Mouse (Mus musculus) brain, adult 2 months (tissue): ENCODE results near the gene Vps37b.

ENCODE experiments used
- DNase-seq: peaks from one replicate; pipeline ENCODE4 v3.0.0; 2011; ENCODE audit warnings: low read depth, low spot score

Gene Vps37b

DNA sequence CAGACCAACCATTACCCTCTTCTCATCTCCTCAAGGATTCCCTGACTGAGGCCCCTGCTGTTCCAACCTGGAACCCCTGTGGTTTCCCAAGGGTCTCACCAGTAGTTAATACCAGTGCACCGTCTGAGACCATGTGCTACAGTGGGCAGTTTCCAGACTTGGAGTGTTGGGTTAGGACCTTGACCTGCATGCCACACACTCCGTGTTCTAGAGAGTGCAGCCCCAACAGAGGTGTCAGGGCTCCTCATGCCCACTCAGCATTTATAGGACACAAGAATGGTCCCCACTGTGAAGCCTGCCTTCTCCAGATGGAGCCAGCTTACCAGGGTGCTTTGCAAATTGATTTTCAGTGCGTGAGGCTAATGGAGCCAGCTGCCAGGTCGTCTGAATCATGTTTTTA, 28.7 kb downstream of the Vps37b start:
- no peak for DNase-seq

DNA sequence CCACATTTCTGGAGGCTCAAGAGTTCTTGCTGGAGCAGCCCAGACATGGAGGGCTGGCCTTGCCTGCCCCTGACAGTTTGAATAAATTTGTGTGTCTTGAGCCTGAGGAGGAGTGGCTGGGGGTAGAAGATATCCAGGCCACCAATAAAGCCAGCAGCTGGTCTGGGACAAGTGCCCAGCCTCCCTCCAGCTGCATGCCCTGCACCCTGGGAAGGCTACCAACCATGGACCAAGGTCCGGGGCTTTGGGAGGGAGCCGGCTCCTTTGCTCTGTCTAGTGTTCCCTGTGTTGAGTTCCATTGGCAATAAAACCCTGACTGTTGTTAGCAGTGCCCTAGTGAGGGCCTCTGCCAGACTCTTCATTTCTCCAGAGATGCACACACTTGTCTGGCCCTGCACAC, 29.2 kb downstream of the Vps37b start:
- peak; percentile 74 for DNase-seq

DNA sequence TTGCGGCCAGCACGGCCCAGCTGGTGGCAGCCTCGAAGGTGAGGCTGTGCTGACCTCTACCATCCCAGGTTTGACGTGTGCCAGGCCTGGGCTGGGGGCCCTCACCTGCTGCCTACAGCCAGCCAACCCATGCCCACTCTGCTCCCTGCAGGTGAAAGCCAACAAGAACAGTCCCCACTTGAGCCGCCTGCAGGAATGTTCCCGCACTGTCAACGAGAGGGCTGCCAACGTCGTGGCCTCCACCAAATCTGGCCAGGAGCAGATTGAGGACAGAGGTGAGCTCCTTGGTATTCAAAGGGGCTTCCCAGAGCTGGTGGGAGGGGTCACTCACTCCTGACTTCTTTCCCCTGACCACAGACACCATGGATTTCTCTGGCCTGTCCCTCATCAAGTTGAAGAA, 30.8 kb downstream of the Vps37b start:
- DNase-seq: no peak

DNA sequence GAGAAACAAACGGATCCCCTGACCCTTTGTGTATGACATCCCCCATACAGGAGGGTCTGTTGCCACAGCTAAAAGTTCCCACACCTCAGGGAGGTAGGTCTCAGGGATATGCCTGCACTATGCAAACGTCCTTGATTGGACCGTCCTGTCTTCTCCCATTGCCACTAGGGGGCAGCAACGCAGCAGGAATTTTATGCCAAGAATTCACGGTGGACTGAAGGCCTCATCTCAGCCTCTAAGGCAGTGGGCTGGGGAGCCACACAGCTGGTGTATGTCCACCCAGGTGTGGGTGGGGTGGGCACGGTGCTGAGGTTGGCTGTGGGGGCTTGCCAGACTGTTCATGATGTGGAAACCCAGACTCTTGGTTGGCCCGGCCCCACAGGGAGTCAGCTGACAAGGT, 31.2 kb downstream of the Vps37b start:
- DNase-seq: peak; percentile 93

DNA sequence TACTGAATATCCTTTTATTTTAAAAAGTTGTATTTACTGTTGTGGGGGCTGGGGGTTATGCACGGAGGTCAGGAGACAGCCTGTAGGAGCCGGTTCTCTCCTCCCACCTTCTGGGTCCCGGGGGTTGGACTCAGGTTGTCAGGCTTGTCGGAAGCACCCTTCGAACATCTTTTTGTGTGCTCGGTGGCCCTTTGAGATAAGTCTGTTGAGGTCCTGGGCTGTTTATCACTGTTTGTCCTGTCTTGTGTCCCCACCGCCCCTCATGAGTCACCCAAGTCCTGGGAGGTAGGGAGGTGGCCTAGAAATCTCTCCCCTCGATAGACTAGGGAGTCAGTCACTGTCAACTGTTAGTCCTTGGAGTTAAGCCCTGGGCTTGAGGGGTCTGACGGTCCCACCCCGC, 33.7 kb downstream of the Vps37b start:
- DNase-seq: no peak

DNA sequence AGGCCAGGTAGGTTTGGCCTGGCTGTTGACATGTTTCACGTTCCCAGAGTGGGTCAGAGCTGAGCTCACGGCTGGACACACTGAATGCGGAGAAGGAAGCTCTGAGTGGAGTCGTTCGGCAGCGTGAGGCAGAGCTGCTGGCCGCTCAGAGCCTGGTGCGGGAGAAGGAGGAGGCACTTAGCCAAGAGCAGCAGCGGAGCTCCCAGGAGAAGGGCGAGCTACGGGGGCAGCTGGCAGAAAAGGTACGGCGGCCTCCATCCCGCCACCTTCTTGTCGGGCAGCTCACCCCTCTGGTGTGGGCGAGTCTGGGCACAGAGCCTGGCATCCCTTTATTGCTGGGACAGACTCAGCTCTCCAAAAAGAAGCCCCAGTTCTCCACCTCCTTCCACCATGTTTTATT, 34.3 kb downstream of the Vps37b start:
- peak; percentile 83 for DNase-seq

DNA sequence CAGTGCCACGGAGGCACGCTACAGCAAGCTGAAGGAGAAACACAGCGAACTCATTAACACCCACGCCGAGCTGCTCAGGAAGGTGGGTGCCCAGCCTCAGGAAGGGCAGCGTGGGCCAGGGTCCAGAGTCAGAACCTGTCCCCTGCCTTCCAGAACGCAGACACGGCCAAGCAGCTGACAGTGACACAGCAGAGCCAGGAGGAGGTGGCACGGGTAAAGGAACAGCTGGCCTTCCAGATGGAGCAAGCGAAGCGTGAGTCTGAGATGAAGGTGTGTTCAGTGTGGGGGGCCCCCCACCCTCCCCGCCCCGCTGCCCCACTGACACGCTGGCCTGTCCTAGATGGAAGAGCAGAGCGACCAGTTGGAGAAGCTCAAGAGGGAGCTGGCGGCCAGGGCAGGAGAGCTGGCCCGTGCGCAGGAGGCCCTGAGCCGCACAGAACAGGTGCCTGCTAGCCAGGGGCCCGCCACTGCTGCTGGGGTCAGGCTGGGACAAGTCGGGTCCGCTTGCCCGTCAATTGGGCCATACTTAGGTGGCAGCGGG, 34.8 kb downstream of the Vps37b start:
- peak; percentile 84 for DNase-seq

DNA sequence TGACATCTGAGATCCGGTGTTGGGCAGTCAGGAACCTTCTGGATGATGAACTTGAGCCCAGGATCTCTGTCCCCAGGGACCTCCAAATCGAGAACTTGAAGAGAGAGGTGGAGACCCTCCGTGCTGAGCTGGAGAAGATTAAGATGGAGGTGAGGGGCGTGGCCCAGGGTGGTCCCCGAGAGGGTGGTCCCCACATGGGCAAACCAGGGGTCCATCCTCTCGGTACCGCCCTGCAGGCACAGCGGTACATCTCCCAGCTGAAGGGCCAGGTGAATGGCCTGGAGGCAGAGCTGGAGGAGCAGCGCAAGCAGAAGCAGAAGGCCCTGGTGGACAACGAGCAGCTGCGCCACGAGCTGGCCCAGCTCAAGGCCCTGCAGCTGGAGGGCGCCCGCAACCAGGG, 35.4 kb downstream of the Vps37b start:
- DNase-seq: no peak

DNA sequence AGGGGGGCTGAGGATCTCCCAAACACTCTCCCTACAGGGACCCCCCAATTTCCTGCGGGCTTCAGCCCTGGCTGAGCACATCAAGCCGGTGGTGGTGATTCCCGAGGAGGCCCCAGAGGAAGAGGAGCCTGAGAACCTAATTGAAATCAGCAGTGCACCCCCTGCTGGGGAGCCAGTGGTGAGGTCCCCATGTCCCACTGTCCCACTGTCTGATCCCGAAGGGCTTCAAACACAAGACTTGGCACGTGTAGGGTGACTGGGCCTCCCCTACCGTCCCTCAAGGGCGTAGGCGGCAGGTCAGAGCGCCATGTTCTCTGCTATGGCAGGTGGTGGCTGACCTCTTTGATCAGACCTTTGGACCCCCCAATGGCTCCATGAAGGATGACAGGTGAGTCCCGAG, 35.9 kb downstream of the Vps37b start:
- no peak for DNase-seq

DNA sequence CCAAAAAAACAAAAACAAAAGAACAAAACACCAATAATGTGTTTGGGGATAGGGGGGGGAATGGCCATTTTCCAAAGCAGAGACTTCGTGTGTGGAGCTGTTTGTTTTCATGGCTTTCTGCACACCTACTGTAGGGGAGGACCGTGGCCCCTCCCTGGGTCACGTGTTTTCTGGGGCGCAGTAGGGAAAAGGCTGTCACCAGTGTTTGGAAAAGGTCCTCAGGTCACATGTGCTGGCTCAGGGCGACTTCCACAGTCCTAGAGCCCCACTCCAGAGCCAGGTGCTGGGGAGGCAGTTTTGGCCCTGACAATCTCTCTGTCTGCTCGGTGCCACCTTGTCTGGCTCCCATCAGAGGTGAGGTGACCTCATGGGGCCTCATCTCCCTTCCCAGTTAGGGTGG, 36.7 kb downstream of the Vps37b start:
- no peak for DNase-seq

DNA sequence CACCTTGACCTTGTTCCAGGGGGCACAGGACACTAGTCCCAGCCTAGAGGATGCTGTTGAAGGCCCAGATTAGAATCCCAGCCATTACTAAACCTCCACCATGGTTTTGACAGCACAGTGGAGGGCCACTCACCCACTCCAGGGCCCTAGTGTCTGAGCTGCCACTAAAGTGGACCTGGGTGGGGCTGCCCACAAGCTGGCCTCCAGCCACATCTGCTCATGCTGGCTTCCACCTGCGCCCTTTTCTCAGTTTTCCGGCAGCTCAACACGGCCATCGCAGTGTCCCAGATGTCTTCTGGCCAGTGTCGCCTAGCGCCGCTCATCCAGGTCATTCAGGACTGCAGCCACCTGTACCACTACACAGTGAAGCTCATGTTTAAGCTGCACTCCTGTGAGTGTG, 37.6 kb downstream of the Vps37b start:
- no peak for DNase-seq

DNA sequence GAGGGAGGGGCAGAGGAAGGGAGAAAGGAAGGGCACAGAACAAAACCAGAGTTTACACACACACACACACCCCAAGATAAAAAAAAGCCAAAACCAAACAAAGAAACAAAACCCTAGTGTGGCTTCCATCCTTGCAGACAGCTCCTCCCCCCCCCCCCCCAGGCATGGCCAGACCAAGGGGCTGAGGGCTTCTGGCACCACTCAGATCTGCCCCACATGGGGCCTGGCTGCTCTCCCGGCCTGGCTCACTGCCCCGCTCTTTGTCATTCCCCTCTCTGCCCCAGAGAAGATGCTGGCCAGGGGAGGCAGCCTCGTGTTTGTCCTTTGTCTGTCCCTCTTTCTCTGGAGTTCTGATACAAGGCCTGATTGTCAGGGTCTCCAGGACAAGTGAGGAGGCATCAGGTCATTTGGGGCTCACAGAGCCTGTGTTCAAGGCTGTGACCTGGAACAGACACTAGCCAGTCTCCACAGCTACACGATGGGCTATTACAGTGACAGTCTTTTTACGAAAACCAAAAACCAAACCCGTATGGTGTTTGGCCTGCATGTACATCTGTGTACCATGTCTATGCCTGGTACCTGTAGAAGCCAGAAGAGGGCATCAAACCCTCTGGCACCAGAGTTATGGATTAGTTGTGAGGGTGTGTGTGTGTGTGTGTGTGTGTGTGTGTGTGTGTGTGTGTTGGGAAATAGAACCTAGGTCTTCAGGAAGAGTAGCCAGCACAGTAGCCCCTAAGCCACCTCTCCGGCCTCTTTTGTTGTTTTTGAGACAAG, 38.6 kb downstream of the Vps37b start:
- DNase-seq: peak; percentile 94

DNA sequence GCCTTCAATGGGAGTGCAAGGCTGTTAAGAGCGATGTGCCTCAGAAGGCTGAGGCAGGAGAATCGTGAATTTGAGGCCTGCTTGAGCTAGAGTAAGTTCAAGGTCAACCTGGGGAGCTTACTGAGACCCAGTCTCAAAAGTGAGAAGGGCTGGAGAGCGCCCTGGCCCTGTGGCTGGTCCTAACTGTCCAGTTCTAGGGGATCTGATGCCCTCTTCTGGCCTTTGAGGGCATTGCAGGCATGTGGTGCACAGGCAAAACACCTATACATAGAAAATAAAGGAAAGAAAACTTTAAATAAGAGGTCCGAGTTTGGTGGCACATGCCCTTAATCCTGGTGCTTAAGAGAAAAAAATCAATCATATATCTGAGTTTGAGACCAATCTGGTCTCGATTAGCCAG, 39.3 kb downstream of the Vps37b start:
- peak; percentile 86 for DNase-seq

DNA sequence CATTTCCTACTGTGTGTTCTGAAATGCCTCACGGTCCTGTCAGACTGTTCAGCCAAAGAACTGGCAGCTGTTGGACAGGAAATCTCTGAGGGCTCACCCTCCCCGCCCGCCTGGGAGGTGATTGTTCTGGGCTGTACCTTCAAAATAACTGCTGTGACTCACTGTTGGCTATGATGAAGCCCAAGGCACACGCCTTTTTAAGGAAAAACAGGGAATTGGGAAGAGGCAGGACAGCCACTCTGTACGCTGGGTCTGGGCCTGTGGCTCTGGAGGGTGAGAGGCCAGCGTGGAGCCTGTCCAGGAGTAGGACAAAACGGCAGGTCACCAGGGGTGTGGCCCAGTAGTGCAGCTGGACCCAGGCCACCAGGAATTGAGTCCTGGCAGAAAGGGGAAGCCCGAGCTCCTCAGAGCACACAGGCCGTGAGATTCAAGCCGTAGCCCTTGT, 39.9 kb downstream of the Vps37b start:
- peak; percentile 68 for DNase-seq

DNA sequence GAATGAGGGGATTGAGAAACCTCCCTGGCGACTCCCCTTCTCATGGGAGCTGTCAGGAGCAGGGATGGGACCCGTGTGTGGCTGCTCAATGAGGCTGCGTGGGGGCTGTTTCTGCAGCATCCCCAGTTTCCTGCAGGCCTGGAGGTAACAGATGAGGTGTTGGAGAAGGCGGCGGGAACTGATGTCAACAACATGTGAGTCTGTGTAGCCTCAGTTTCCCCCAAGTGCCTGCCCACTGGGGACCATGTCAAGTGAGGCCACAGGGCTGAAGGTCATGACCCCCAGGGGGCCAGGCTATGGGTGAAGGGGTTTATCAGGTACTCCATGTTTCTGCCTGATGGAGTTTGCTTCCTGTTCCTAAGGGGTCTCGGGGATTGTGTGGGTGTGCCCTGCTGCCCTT, 40.7 kb downstream of the Vps37b start:
- DNase-seq: no peak

DNA sequence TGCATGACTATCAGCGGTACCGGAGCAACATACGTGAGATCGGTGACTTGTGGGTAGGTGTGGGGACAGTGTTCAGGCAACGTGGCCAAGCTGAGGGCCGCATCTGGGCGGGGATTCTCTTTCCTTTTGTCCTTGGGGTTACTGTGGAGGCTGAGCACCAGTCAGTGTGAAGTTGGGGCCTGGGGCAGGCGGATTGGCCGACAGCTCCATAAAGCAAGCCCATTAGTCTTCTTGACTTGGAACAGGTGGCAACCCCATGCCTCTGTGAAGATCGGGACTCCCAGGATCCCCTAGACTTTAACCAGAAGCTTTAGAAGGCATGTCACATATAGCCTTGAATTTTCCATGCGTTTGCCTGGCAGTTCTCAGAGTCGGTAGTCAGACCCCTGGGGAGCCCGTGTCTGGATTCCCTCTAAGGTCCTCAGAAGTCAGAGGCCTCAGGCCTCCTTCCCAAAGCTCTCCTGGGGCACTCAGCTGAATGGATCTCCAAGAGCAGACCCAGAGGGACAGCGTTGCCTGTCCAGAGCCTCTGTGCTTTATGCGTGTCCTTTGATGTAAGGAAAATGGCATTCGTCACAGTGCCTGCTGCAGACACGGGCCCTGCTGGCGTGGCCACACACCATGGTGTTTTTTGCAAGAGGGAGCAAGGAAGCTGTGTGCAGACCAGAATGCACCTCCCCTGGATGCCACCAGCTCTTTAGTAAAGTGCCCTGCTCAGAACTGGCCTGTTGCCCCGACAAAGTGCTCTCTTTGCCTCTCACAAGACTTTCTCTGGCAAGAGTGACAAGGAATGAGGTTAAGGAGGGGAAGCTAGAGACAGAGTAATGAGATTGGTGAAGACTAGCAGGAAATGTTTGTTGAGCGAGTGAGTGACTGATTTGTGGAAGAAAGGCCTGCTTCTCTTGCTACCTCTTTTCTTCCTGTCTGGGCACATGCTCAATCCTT, 41.9 kb downstream of the Vps37b start:
- DNase-seq: no peak

DNA sequence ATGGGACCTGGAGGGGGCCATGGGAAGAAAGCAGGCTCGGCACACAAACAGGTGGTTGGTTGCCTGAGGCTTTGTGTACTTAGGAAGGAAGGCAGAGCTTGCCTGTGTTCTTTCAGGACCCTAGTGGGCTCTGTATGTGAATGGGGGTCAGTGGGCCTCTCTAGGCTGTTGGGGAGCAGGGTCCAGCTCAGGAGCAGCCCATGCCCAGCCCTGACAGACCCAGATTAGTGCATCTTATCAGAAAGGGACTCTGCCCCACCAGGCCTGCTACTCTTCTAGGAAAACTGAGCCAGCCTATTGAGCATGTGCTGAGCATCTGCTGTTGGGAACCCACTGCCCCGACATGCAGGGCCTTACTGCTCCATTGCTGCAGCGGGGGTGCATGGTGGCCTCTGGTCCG, 44.6 kb downstream of the Vps37b start:
- no peak for DNase-seq

DNA sequence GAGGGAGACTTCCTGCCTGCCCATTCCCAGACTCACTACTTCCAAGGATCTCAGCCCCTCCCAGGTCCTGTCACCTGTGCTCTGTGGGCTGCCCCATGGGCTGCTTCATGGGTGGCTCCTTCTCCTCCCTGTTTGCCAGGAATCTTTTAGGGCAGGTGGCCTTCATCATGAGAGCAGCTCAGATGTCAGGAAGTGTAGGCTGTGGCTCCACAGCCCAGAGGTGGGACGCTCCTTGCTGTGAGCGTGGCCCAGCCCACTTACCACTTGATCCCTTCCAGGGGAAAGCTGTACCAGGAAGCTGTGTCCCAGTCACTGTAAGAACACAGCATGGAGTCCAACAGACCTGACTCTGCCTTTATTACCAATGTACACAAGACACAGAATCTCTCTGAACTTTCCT, 45.1 kb downstream of the Vps37b start:
- DNase-seq: no peak

DNA sequence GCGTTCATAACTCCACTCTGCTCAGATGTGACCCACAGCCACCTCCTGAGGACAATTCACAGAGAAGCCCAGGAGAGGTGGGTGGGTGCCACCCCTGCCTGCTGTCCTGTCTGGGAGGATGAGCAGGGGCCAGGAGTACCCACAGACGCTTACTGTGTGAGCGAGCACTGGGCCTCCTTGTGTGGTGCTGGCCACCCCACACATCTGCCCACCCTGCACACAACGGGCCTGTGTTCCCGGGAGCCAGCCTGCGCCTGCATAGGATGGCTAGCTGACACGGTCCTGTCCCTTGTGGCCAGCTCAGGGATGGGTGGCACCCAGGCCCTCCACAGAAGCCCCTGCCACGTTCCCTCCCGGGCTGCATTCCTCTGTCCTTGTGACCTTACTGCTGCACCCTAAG, 46.6 kb downstream of the Vps37b start:
- peak; percentile 84 for DNase-seq

DNA sequence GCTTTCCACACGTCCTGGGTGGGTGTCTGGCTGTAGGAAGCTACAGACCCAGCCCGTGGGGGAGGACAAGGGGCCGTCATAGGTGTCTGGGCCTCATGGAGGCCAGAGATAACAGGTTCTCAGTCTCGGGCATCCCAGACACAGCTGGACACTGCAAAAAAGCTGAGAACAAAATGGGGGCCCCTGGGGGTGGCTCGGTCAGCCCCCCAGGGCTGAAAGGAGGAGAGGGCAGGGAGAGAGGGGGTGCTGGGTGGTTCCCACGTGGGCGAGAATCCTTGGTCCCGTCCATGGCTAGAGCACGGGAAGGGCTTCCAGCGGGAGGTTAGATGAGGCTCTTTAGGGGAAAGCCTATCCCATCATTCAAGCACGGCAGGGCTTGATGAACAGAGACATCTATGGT, 49.2 kb downstream of the Vps37b start:
- DNase-seq: no peak

DNA sequence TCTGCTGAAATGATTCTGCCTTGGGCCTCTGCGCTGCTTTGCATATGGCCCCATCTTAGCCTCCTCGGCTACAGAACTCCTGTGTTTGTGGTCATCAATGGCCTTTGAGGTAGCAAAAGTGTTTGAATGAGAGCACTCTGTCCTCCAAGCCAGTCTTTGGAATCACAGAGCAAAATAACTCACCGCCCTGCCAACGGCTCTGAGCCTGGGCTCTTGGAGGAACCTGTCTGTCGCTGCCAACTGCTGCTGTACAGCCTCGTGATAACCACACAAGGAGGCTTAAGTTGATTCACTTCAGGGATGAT, 50.9 kb downstream of the Vps37b start:
- DNase-seq: peak; percentile 74

DNA sequence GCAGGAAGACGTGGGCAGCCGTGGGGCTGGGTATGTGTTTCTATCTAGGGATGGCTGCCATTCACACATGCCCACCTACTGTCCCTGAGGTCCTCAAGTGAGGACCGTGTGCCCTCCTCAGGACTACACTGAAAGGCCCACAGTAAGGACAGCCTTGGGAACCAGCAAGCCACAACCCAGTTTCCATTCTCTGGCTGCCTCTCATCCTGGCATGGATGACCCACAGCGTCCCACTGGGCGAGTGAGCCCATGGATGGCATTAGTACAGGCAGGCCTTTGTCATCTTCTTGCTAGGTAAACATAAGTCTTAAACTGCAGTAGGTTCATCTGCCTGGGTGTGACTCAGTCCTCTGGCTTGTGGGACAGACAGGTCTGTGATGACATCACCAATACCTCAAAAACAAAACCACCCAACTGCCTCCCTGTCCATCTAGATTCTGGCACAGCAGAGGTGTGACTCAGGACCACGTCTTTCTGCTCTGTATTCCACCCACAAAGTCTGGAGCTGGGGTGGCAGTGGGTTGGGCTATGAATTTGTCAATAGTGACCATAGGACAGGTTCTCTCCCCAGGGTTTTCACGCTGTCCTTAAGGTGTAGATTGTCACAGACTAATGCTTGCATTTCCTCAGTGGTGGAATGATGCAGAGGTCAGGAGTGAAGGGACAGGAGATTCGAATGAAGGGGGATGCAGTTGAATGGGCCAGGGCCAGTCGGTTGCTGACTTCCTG, 51.4 kb downstream of the Vps37b start:
- DNase-seq: peak; percentile 62
